In the genomic region with DNA sequence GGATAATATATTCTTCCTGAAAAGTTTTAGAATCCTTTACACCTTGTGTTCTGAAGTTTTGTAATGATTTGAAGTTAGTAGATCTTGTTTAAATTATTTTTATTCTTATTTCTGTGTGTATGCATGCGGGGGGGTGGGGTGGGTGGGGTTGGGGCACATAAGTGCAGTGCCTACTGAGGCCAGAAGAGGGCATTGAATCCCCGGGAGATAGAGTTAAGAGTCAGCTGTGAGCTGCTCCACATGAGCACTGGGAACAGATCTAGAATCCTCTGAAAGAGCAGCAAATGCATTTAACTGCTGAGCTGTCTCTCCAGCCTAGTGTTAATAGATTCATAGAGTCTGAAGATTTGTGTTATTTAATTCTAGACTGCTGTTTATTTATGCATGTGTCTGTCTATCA, we compare ENCODE assay signal across 30 mouse cellular contexts. TPM values are rescaled to one million over a fixed set of nuclear protein-coding genes. Genes with fewer than 3 reads are reported as not detected.
DNase-seq lines count a peak whose midpoint lies in the region; ATAC-seq and TF ChIP-seq lines count a peak whose summit lies in the region.
"Had no signal": no experiment of that assay in that cellular context is flagged by ENCODE, and none has a peak within 500 bp of the region (broad histone marks: within the 10 kb centered on the region; RNA-seq: fewer than 3 reads in every experiment).

No protein-coding gene starts in this region.

- H3K27me3 ChIP-seq in liver, postnatal 0 days (ENCODE audit: insufficient read depth, low read length), result no peaks in the 10 kb centered on the region
- no peaks in the 10 kb centered on the region for H3K27me3 ChIP-seq in liver, embryonic 11.5 days (replicated peaks; ENCODE audit: control insufficient read depth, insufficient read depth, low read length)
- no peaks in the 10 kb centered on the region for H3K27me3 ChIP-seq in CH12.LX (replicated peaks)
- H3K27me3 ChIP-seq: embryonic facial prominence, embryonic 12.5 days; heart, embryonic 15.5 days; hindbrain, embryonic 12.5 days; liver, embryonic 15.5 days; lung, embryonic 15.5 days; Patski had no signal

- H3K4me3 ChIP-seq in liver, postnatal 0 days (ENCODE audit: low read depth, low read length), result no peak overlapping the region
- H3K4me3 ChIP-seq in liver, embryonic 11.5 days (ENCODE audit: low read depth, low read length), result no peak overlapping the region
- H3K4me3 ChIP-seq in CH12.LX (replicated peaks in 1 of 3; ENCODE audit: low read depth in 2 of 3, low read length in 2 of 3, poor library complexity in 1 of 3), result no peak overlapping the region
- H3K4me3 ChIP-seq: embryonic facial prominence, embryonic 12.5 days; heart, embryonic 10.5 days; heart, embryonic 15.5 days; hindbrain, embryonic 12.5 days; liver, embryonic 15.5 days; lung, embryonic 15.5 days; midbrain, embryonic 12.5 days; myocyte; neural tube, embryonic 13.5 days had no signal

- H3K27ac ChIP-seq in liver, postnatal 0 days (ENCODE audit: low read depth), result no peak overlapping the region
- H3K27ac ChIP-seq in liver, embryonic 11.5 days (ENCODE audit: low read depth, low read length), result no peak overlapping the region
- no peak overlapping the region for H3K27ac ChIP-seq in CH12.LX (ENCODE audit: insufficient read depth, low read depth)
- H3K27ac ChIP-seq: embryonic facial prominence, embryonic 12.5 days; heart, embryonic 10.5 days; heart, embryonic 15.5 days; hindbrain, embryonic 12.5 days; hindbrain, postnatal 0 days; kidney, postnatal 0 days; liver, embryonic 15.5 days; lung, embryonic 15.5 days; midbrain, embryonic 12.5 days; neural tube, embryonic 13.5 days had no signal

- H3K36me3 ChIP-seq in liver, postnatal 0 days (replicated peaks; ENCODE audit: insufficient read depth, low read length), result no peaks in the 10 kb centered on the region
- no peaks in the 10 kb centered on the region for H3K36me3 ChIP-seq in liver, embryonic 11.5 days (ENCODE audit: control insufficient read depth, insufficient read depth, low read length)
- no peaks in the 10 kb centered on the region for H3K36me3 ChIP-seq in CH12.LX (replicated peaks in 1 of 2; ENCODE audit: control insufficient read depth in 1 of 2, insufficient read depth in 1 of 2, low read length in 1 of 2)
- H3K36me3 ChIP-seq: embryonic facial prominence, embryonic 12.5 days; G1E; heart, embryonic 10.5 days; heart, embryonic 15.5 days; hindbrain, embryonic 12.5 days; liver, embryonic 15.5 days; lung, embryonic 15.5 days; midbrain, embryonic 12.5 days; neural tube, embryonic 13.5 days had no signal

- peak; percentile 18 for TF ChIP-seq RAD21 in CH12.LX (IDR thresholded peaks at IDR 0.05; ENCODE audit: low read depth, low read length)

- H3K4me2 ChIP-seq in liver, postnatal 0 days (ENCODE audit: low read depth, low read length), result no peak overlapping the region
- no peak overlapping the region for H3K4me2 ChIP-seq in liver, embryonic 11.5 days
- no peak overlapping the region for H3K4me2 ChIP-seq in CH12.LX (ENCODE audit: insufficient read depth, low read depth, poor library complexity, severe bottlenecking)
- H3K4me2 ChIP-seq: embryonic facial prominence, embryonic 12.5 days; heart, embryonic 15.5 days; hindbrain, embryonic 12.5 days; liver, embryonic 15.5 days; lung, embryonic 15.5 days; midbrain, embryonic 12.5 days; neural tube, embryonic 13.5 days had no signal

- DNase-seq in liver, postnatal 0 days, result no peak
- DNase-seq in liver, embryonic 11.5 days (ENCODE audit: low spot score), result no peak
- no peak for DNase-seq in CH12.LX (ENCODE audit: extremely low read depth)
- peak; percentile 41 for DNase-seq in R1 (ENCODE audit: low read depth, low spot score)
- peak; percentile 11 for DNase-seq in naive thymus-derived CD4-positive, alpha-beta T cell, adult 2 months (ENCODE audit: low read depth)
- no peak for DNase-seq in frontal cortex, adult 2 months (ENCODE audit: extremely low spot score in 1 of 2, low spot score in 1 of 2)
- no peak for DNase-seq in cerebellum, postnatal 25 days
- DNase-seq: cerebellum, adult 8-10 months; cerebellum, postnatal 36 days; embryo, embryonic 11 days; gastrocnemius, postnatal 10 days; kidney, adult 8-10 months; kidney, postnatal 4 days; liver had no signal

- H3K9me3 ChIP-seq in liver, postnatal 0 days (ENCODE audit: low read length), result no peaks in the 10 kb centered on the region
- H3K9me3 ChIP-seq in liver, embryonic 11.5 days (ENCODE audit: control insufficient read depth, low read length), result no peaks in the 10 kb centered on the region
- no peaks in the 10 kb centered on the region for H3K9me3 ChIP-seq in CH12.LX (replicated peaks; ENCODE audit: low read length)
- H3K9me3 ChIP-seq: embryonic facial prominence, embryonic 12.5 days; heart, embryonic 10.5 days; heart, embryonic 15.5 days; hindbrain, embryonic 12.5 days; liver, embryonic 15.5 days; lung, embryonic 15.5 days; midbrain, embryonic 12.5 days; neural tube, embryonic 13.5 days had no signal

- in situ Hi-C loops in CH12.LX (cut with MboI; ENCODE audit: low pct_ligation_motif_present, low pct_unique_long_range_greater_than_20kb, low sequenced_read_pairs), result no loop called here

- dilution Hi-C loops in CH12.LX (cut with MboI; ENCODE audit: extremely low pct_ligation_motif_present, extremely low pct_unique_long_range_greater_than_20kb, low sequenced_read_pairs), result no loop called here

- no peaks in the 10 kb centered on the region for H3K79me2 ChIP-seq in CH12.LX (replicated peaks; ENCODE audit: control insufficient read depth, extremely low read depth, insufficient read depth, poor library complexity, severe bottlenecking)

- H3K9ac ChIP-seq in liver, postnatal 0 days (replicated peaks), result no peak overlapping the region
- H3K9ac ChIP-seq in liver, embryonic 11.5 days (ENCODE audit: low read depth, low read length), result no peak overlapping the region
- no peak overlapping the region for H3K9ac ChIP-seq in CH12.LX (ENCODE audit: insufficient read depth, low read depth)
- H3K9ac ChIP-seq: embryonic facial prominence, embryonic 12.5 days; heart, embryonic 15.5 days; hindbrain, embryonic 12.5 days; liver, embryonic 15.5 days; lung, embryonic 15.5 days; midbrain, embryonic 12.5 days; neural tube, embryonic 13.5 days had no signal

- no peak for ATAC-seq in liver, postnatal 0 days
- ATAC-seq in liver, embryonic 11.5 days (replicated peaks; ENCODE audit: low FRiP score), result no peak
- ATAC-seq: CD4-positive, CD25-positive, alpha-beta regulatory T cell, adult 4 months; forebrain, embryonic 14.5 days; hindbrain, postnatal 0 days; intestine, embryonic 16.5 days; Patski had no signal

- TF ChIP-seq EP300 in liver, postnatal 0 days (IDR thresholded peaks at IDR 0.05; ENCODE audit: low read depth), result no peak
- no peak for TF ChIP-seq EP300 in CH12.LX (IDR thresholded peaks at IDR 0.05; ENCODE audit: low read length)

- TF ChIP-seq CTCF in liver, postnatal 0 days (IDR thresholded peaks at IDR 0.05; ENCODE audit: low read depth), result peak; percentile 12; the same call in 1 of the 2 replicates
- peak in 1 of 2 experiments; percentile 27; a peak in 2 of 4 replicates for TF ChIP-seq CTCF in CH12.LX (conservative IDR thresholded peaks at IDR 0.05 in 1 of 2, IDR thresholded peaks at IDR 0.05 in 1 of 2; ENCODE audit: low read depth in 2 of 2, low read length in 2 of 2)

- WGBS in liver, postnatal 0 days (ENCODE audit: insufficient replicate concordance), result 71% methylated on average over 2 of the region's 2 CpGs
- WGBS in liver, embryonic 11.5 days, result 75% methylated on average over 2 of the region's 2 CpGs

- peaks cover 5% of the 10 kb centered on the region; the same call in 1 of the 2 replicates for H3K4me1 ChIP-seq in liver, postnatal 0 days (ENCODE audit: insufficient read depth)
- H3K4me1 ChIP-seq in liver, embryonic 11.5 days (replicated peaks; ENCODE audit: control insufficient read depth, insufficient read depth, low read length), result no peaks in the 10 kb centered on the region
- H3K4me1 ChIP-seq in CH12.LX (ENCODE audit: control insufficient read depth in 1 of 2, insufficient read depth in 2 of 2), result peaks cover 6 to 18% of the 10 kb centered on the region in 2 experiments; a peak in 3 of 4 replicates
- H3K4me1 ChIP-seq: embryonic facial prominence, embryonic 12.5 days; heart, embryonic 15.5 days; hindbrain, embryonic 12.5 days; lung, embryonic 15.5 days; midbrain, embryonic 12.5 days; neural tube, embryonic 13.5 days had no signal

- TF ChIP-seq POLR2A in CH12.LX (IDR thresholded peaks at IDR 0.05; ENCODE audit: low read depth, low read length), result no peak

TF ChIP-seq in CH12.LX, 34 proteins besides CTCF, POLR2A, EP300 and RAD21:
- TF ChIP-seq HCFC1 (IDR thresholded peaks at IDR 0.05; ENCODE audit: low read depth, low read length), result no peak
- TF ChIP-seq ZMIZ1 (IDR thresholded peaks at IDR 0.05; ENCODE audit: low read depth, low read length), result no peak
- no peak for TF ChIP-seq MAZ (IDR thresholded peaks at IDR 0.05; ENCODE audit: low read depth, low read length)
- no peak for TF ChIP-seq JUND (conservative IDR thresholded peaks at IDR 0.05; ENCODE audit: low read depth, low read length)
- no peak for TF ChIP-seq NELFE (IDR thresholded peaks at IDR 0.05; ENCODE audit: low read depth, low read length)
- no peak for TF ChIP-seq UBTF (IDR thresholded peaks at IDR 0.05; ENCODE audit: low read depth, low read length)

RNA-seq across cellular contexts. Expression of a gene that starts 30.6 kb away (rescaled TPM):
- polyA plus RNA-seq in liver, postnatal 0 days (2015; fragmentation: Nextera tagmentation; extraction: Ambion mirVana), result 7.5 and 7.8 TPM in 2 replicates
- 48.3 and 54.9 TPM in 2 replicates for polyA plus RNA-seq in liver, embryonic 11.5 days (2014; fragmentation: Nextera tagmentation; extraction: Ambion mirVana)
- total RNA-seq in CH12.LX (2012; rRNA removed) (30.6 and 32.5 TPM in 2 replicates), CH12.LX (2014; rRNA removed) (56.6 and 57.2 TPM in 2 replicates)
- 53.1 and 55.1 TPM in 2 replicates for polyA plus RNA-seq in CH12.LX (2012; ENCODE audit: insufficient read length, low read depth)
- polyA plus RNA-seq in frontal cortex, adult 2 months (2012; rRNA removed), result 7.1 and 7.2 TPM in 2 replicates

Comparison
In these comparisons a context has a peak if more than half of its experiments do, and no peak if none do; other contexts are left out.
1. DNase-seq: peak in R1 (single experiment) and naive thymus-derived CD4-positive, alpha-beta T cell, adult 2 months (single experiment); none in liver, postnatal 0 days (single experiment), liver, embryonic 11.5 days (single experiment), CH12.LX (single experiment), frontal cortex, adult 2 months (0 of 2) and cerebellum, postnatal 25 days (0 of 2).